Mouse (Mus musculus): ENCODE data around the gene Trpm6.

Gene Trpm6

GRCm38 (mm10) chr19:18749598-18750339, at the start of gene Trpm6:
TSS of gene Trpm6 (plus strand) at chr19:18749983.
- no peak for DNase-seq

- DNase-seq: no peak
These were observed 41.7 kb upstream of the Trpm6 start for GRCm38 (mm10) chr19:18708101-18708500.

GRCm38 (mm10) chr19:18710903-18711302, 38.9 kb upstream of the Trpm6 start:
- no peak for DNase-seq

GRCm38 (mm10) chr19:18711589-18711988, 38.2 kb upstream of the Trpm6 start:
- no peak for DNase-seq

GRCm38 (mm10) chr19:18712153-18712865, 37.5 kb upstream of the Trpm6 start:
- no peak for DNase-seq

GRCm38 (mm10) chr19:18712866-18713300, 36.9 kb upstream of the Trpm6 start, which contains the start of gene D030056L22Rik:
TSS of gene D030056L22Rik (plus strand) at chr19:18713193.
- peak; percentile 97 to 98 for DNase-seq

- DNase-seq: peak; percentile 47 to 69
These were observed 36.4 kb upstream of the Trpm6 start for GRCm38 (mm10) chr19:18713357-18713756.

- DNase-seq: peak in 1 of 2 experiments; percentile 66
These were observed 33.4 kb upstream of the Trpm6 start for GRCm38 (mm10) chr19:18716374-18716773.

GRCm38 (mm10) chr19:18720337-18720736, 29.4 kb upstream of the Trpm6 start:
- DNase-seq: no peak

GRCm38 (mm10) chr19:18725186-18725585, 24.6 kb upstream of the Trpm6 start:
- no peak for DNase-seq

- DNase-seq: no peak
These were observed 19.5 kb upstream of the Trpm6 start for GRCm38 (mm10) chr19:18730255-18730654.

GRCm38 (mm10) chr19:18731077-18731476, 18.7 kb upstream of the Trpm6 start:
- no peak for DNase-seq

- DNase-seq: no peak
These were observed 13.9 kb upstream of the Trpm6 start for GRCm38 (mm10) chr19:18735901-18736300.

GRCm38 (mm10) chr19:18739146-18739545, 10.6 kb upstream of the Trpm6 start:
- DNase-seq: no peak

- DNase-seq: no peak
These were observed 5.8 kb upstream of the Trpm6 start for GRCm38 (mm10) chr19:18743946-18744345.

- no peak for DNase-seq
These were observed 3.0 kb upstream of the Trpm6 start for GRCm38 (mm10) chr19:18746576-18747340.

- no peak for DNase-seq
These were observed 2.4 kb upstream of the Trpm6 start for GRCm38 (mm10) chr19:18747379-18747778.

- DNase-seq: no peak
These were observed 7.4 kb downstream of the Trpm6 start for GRCm38 (mm10) chr19:18757191-18757590.

- DNase-seq: no peak
These were observed 7.9 kb downstream of the Trpm6 start for GRCm38 (mm10) chr19:18757706-18758105.

GRCm38 (mm10) chr19:18758269-18758668, 8.5 kb downstream of the Trpm6 start:
- DNase-seq: no peak

GRCm38 (mm10) chr19:18758916-18759315, 9.1 kb downstream of the Trpm6 start:
- DNase-seq: no peak

GRCm38 (mm10) chr19:18766399-18766798, 16.6 kb downstream of the Trpm6 start:
- DNase-seq: no peak

GRCm38 (mm10) chr19:18771048-18771447, 21.3 kb downstream of the Trpm6 start:
- no peak for DNase-seq

Data from spleen, adult 18-20 months (tissue).